Mouse (Mus musculus) heart, postnatal 25 days (tissue): ENCODE measurements around the gene Krtap29-1. TPM values are rescaled to one million over a fixed set of nuclear protein-coding genes. Genes with fewer than 3 reads are reported as not detected.

ENCODE experiments used
- DNase-seq: peaks from one replicate; pipeline ENCODE4 v3.0.0; 2022; ENCODE audit warnings: low spot score
- intact Hi-C: fragments of 180-260 bp; cut with DNase I; formaldehyde crosslinking; loops from one replicate; pipeline ENCODE4 v1.15.1; 2025
- total RNA-seq, 2 experiments: library from RNA; stranded (reverse); gene quantifications; 2 replicates each; pipeline ENCODE4 v1.2.3; 2021

Gene Krtap29-1
- total RNA-seq, 2 experiments from 2014 or later: not detected

GRCm38 (mm10) chr11:99964213-99964612, 14.6 kb downstream of the Krtap29-1 start:
- DNase-seq: no peak
- intact Hi-C loops: no loop called here

DNA sequence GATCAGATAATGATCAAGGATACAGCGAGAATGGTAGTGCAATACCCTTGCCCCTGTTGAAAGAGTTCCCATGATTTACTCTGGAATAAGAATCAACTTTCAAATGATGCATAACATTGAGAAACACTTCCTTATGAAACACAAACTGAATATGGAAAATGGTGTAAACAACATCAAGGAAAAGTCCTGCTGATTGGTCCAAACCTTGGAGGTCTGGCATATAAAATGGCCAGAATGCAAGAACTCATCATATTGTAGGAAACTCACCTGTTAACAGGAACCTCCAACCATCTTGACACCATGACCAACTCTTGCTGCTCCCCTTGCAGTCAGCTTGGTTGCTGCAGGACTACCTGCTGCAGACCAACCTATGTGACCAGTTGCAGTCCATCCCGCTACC, 30.7 kb downstream of the Krtap29-1 start, which contains the start of gene Krtap9-5:
Gene Krtap9-5, plus strand, starts transcription at position 301 of the 400 bp plus-strand sequence.
- DNase-seq: no peak
- intact Hi-C loops: no loop called here

DNA sequence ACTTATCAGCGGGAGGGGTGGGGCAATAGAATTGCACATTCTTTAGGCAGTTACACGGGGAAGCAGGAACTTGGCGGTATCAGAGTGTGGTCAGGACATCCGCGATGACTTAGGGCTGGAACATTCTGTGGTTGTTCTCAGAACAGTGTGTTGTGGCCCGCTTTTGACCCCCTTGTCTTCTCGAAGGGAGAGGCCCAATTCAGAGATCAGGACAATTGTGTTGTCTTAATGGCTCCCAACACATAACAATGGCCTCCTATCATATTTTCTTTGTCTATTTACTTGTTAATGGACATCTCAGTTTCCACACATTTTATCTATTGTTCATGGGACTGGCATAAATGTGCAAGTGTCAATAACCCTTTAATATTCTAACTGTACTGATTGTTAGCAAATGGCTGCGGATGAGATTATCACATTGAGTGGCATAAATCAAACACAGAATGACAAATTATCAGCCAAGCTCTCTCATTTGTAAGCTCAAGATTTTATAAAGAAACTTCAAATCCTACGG, 41.0 kb downstream of the Krtap29-1 start:
- intact Hi-C loops: no loop called here
- no peak for DNase-seq

GRCm38 (mm10) chr11:99935991-99936390, 42.9 kb downstream of the Krtap29-1 start, which contains the start of gene Krtap31-2:
Krtap31-2 (plus strand) TSS chr11:99936291.
- no peak for DNase-seq
- intact Hi-C loops: no loop called here

Other genes starting within 250 kb of the Krtap29-1 start
- gene Gm14180, start 244.8 kb downstream of the Krtap29-1 start, total RNA-seq: not detected
- not detected for gene Gm11595, start 206.1 kb downstream of the Krtap29-1 start, total RNA-seq
- gene Krtap4-8, start 198.3 kb downstream of the Krtap29-1 start, total RNA-seq: not detected
- gene Krtap4-9, start 193.9 kb downstream of the Krtap29-1 start, total RNA-seq: not detected
- not detected for gene Gm11596, start 185.6 kb downstream of the Krtap29-1 start, total RNA-seq
- gene Gm11569, start 180.1 kb downstream of the Krtap29-1 start, total RNA-seq: not detected
- not detected for gene Gm11554, start 174.6 kb downstream of the Krtap29-1 start, total RNA-seq
- not detected for gene Krtap4-13, start 169.2 kb downstream of the Krtap29-1 start, total RNA-seq
- not detected for gene Gm11564, start 163.4 kb downstream of the Krtap29-1 start, total RNA-seq
- not detected for gene 2300003K06Rik, start 141.0 kb downstream of the Krtap29-1 start, total RNA-seq
- gene Krtap4-16, start 127.4 kb downstream of the Krtap29-1 start, total RNA-seq: not detected
- not detected for gene Gm11568, start 121.1 kb downstream of the Krtap29-1 start, total RNA-seq
- gene Gm11559, start 114.6 kb downstream of the Krtap29-1 start, total RNA-seq: not detected
- gene Krtap9-1, start 105.7 kb downstream of the Krtap29-1 start, total RNA-seq: not detected
- not detected for gene Gm11567, start 99.9 kb downstream of the Krtap29-1 start, total RNA-seq
- not detected for gene Krtap31-1, start 71.1 kb downstream of the Krtap29-1 start, total RNA-seq
- gene Gm11565, start 64.3 kb downstream of the Krtap29-1 start, total RNA-seq: not detected
- gene Krtap31-2, start 42.8 kb downstream of the Krtap29-1 start, total RNA-seq: not detected
- gene Krtap9-5, start 30.6 kb downstream of the Krtap29-1 start, total RNA-seq: not detected
- not detected for gene Krtap16-1, start 7.5 kb upstream of the Krtap29-1 start, total RNA-seq
- gene Krtap17-1, start 14.9 kb upstream of the Krtap29-1 start, total RNA-seq: not detected
- gene Krt33a, start 37.2 kb upstream of the Krtap29-1 start, total RNA-seq: not detected
- not detected for gene Krt33b, start 50.8 kb upstream of the Krtap29-1 start, total RNA-seq
- not detected for gene Krt34, start 62.5 kb upstream of the Krtap29-1 start, total RNA-seq
- gene Krt31, start 71.5 kb upstream of the Krtap29-1 start, total RNA-seq: not detected
- not detected for gene Krt32, start 109.2 kb upstream of the Krtap29-1 start, total RNA-seq
- not detected for gene Krt35, start 117.2 kb upstream of the Krtap29-1 start, total RNA-seq
- not detected for gene Krt36, start 126.6 kb upstream of the Krtap29-1 start, total RNA-seq
- gene Krt13, start 142.5 kb upstream of the Krtap29-1 start, total RNA-seq: not detected
- gene Krt15, start 156.9 kb upstream of the Krtap29-1 start, total RNA-seq: not detected
- 10 to 100 TPM in 1 of 2 experiments, 1 to 10 TPM in 1; 9.8 to 16.4 TPM for gene Krt19, start 169.6 kb upstream of the Krtap29-1 start, total RNA-seq
- not detected for gene Krt9, start 214.2 kb upstream of the Krtap29-1 start, total RNA-seq
- under 1 TPM; 0.73 to 0.78 TPM for gene Krt14, start 228.5 kb upstream of the Krtap29-1 start, total RNA-seq